12 mouse cellular contexts compared by ENCODE assay signal in the genomic region with DNA sequence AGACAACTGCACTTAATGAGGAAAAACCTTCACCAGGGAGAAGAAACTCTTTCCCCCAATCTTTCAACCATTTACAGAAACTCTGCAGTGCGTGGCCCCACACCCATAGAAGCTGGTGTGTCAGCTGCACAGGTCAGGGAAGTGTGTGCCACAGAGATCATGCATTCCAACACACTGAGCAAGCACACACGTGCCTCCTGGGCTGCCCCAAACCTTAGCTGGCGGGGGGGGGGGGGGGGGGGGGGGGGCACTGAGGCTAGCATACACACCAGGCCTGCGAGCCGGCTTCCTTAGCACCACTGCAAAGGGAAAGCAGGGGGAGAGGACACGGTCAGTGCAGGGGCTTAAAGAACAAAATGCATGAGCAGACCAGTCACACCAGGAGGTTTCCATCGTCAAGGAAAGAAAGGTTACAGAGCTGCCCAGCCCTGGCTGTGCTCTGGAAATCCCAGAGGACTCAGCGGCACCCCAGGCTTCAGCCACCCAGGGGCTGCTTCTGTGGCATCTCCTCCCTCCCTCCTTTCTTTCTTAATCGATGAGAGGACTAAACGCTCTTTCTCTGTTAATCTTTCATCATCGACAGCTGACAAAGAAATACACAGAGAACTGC. TPM values are rescaled to one million over a fixed set of nuclear protein-coding genes. Genes with fewer than 3 reads are reported as not detected.
DNase-seq lines count a peak whose midpoint lies in the region; ATAC-seq lines count a peak whose summit lies in the region.
"Had no signal": no experiment of that assay in that cellular context is flagged by ENCODE, and none has a peak within 500 bp of the region (broad histone marks: within the 10 kb centered on the region; RNA-seq: fewer than 3 reads in every experiment).

No protein-coding gene starts in this region.

- no peak overlapping the region for H3K27ac ChIP-seq in embryonic facial prominence, embryonic 11.5 days (replicated peaks; ENCODE audit: low read depth, low read length)
- no peak overlapping the region for H3K27ac ChIP-seq in midbrain, embryonic 16.5 days (ENCODE audit: low read length)
- H3K27ac ChIP-seq: gastrocnemius, adult 2 months had no signal

- H3K4me2 ChIP-seq in embryonic facial prominence, embryonic 11.5 days (ENCODE audit: low read depth, low read length) = no peak overlapping the region
- peak overlapping the region; percentile 35; the same call in 1 of the 2 replicates for H3K4me2 ChIP-seq in midbrain, embryonic 16.5 days (ENCODE audit: low read length)

- ATAC-seq in embryonic facial prominence, embryonic 11.5 days (replicated peaks; ENCODE audit: insufficient number of reproducible peaks, low FRiP score, low TSS enrichment, low read depth) = no peak
- peak; percentile 37; the same call in 1 of the 2 replicates for ATAC-seq in midbrain, embryonic 16.5 days

- H3K4me3 ChIP-seq in embryonic facial prominence, embryonic 11.5 days (ENCODE audit: low read depth, low read length) = no peak overlapping the region
- no peak overlapping the region for H3K4me3 ChIP-seq in midbrain, embryonic 16.5 days (ENCODE audit: low read depth, low read length)
- H3K4me3 ChIP-seq: gastrocnemius, adult 2 months had no signal

- intact Hi-C loops in heart, postnatal 10 days (cut with DNase I) = no loop called here
- intact Hi-C loops in left cerebral cortex, postnatal 14 days (cut with DNase I) = no loop called here

- WGBS in embryonic facial prominence, embryonic 11.5 days = 14% methylated on average over 8 of the region's 11 CpGs
- 9% methylated on average over 11 of the region's 11 CpGs for WGBS in midbrain, embryonic 16.5 days

- no peak overlapping the region for H3K9ac ChIP-seq in embryonic facial prominence, embryonic 11.5 days (replicated peaks; ENCODE audit: low read length)
- H3K9ac ChIP-seq in midbrain, embryonic 16.5 days (ENCODE audit: low read depth, low read length) = peak overlapping the region; percentile 48; the same call in 1 of the 2 replicates

- H3K4me1 ChIP-seq in embryonic facial prominence, embryonic 11.5 days (ENCODE audit: control insufficient read depth, insufficient read depth, low read length) = no peaks in the 10 kb centered on the region
- peaks cover 7% of the 10 kb centered on the region; the same call in 1 of the 2 replicates for H3K4me1 ChIP-seq in midbrain, embryonic 16.5 days (ENCODE audit: control insufficient read depth, insufficient read depth, low read length)

- H3K36me3 ChIP-seq in embryonic facial prominence, embryonic 11.5 days (replicated peaks; ENCODE audit: control insufficient read depth, insufficient read depth, low read depth, low read length) = no peaks in the 10 kb centered on the region
- H3K36me3 ChIP-seq in midbrain, embryonic 16.5 days (ENCODE audit: control insufficient read depth, insufficient read depth, low read length) = no peaks in the 10 kb centered on the region

- no peaks in the 10 kb centered on the region for H3K27me3 ChIP-seq in embryonic facial prominence, embryonic 11.5 days (ENCODE audit: control insufficient read depth, insufficient read depth, low read length)
- no peaks in the 10 kb centered on the region for H3K27me3 ChIP-seq in midbrain, embryonic 16.5 days (ENCODE audit: control insufficient read depth, insufficient read depth, low read depth, low read length)

- peak; percentile 14 to 52 for DNase-seq in kidney, postnatal 4 days
- no peak for DNase-seq in kidney, adult 18-20 months
- DNase-seq in embryonic facial prominence, embryonic 11.5 days (ENCODE audit: low spot score) = peak; percentile 12
- peak; percentile 35 to 36 for DNase-seq in heart, postnatal 10 days
- no peak for DNase-seq in c-Kit-positive CD71-positive TER-119-positive erythroid progenitor cells, embryonic 14.5 days (ENCODE audit: low spot score)
- DNase-seq in left cerebral cortex, postnatal 14 days (ENCODE audit: low spot score in 2 of 2) = no peak
- no peak for DNase-seq in gastrocnemius, adult 8-10 months (ENCODE audit: low spot score in 2 of 2)
- DNase-seq: cerebellum, adult 9-10 months; gastrocnemius, adult 2 months; layer of hippocampus, postnatal 36 days; thymus, postnatal 25 days had no signal

- H3K9me3 ChIP-seq in embryonic facial prominence, embryonic 11.5 days (replicated peaks; ENCODE audit: control insufficient read depth, low read length) = no peaks in the 10 kb centered on the region
- H3K9me3 ChIP-seq in midbrain, embryonic 16.5 days (replicated peaks; ENCODE audit: control insufficient read depth, low read length, poor library complexity, severe bottlenecking) = no peaks in the 10 kb centered on the region

RNA-seq across cellular contexts. Expression of gene Igf2bp2, which starts 11.3 kb away (rescaled TPM):
- 144 and 149 TPM in 2 replicates for polyA plus RNA-seq in embryonic facial prominence, embryonic 11.5 days (2014; fragmentation: Nextera tagmentation; extraction: Ambion mirVana)
- total RNA-seq in heart, postnatal 10 days (2021) = 10 to 100 TPM; 11.6 to 20.0 TPM
- 9.7 and 13.0 TPM in 2 replicates for polyA plus RNA-seq in midbrain, embryonic 16.5 days (2015; fragmentation: Nextera tagmentation; extraction: Ambion mirVana)
- 1 to 10 TPM; 1.8 to 3.6 TPM for total RNA-seq in left cerebral cortex, postnatal 14 days (2021)
- 1 to 10 TPM in 2 of 4 experiments, under 1 TPM in 2; 0.53 to 1.4 (median 1.2) TPM for total RNA-seq in gastrocnemius, adult 8-10 months (2022)

Comparison
In these comparisons a context has a peak if more than half of its experiments do, and no peak if none do; other contexts are left out.
1. DNase-seq: peak in kidney, postnatal 4 days (2 of 2), embryonic facial prominence, embryonic 11.5 days (single experiment) and heart, postnatal 10 days (2 of 2); none in kidney, adult 18-20 months (single experiment), c-Kit-positive CD71-positive TER-119-positive erythroid progenitor cells, embryonic 14.5 days (single experiment), left cerebral cortex, postnatal 14 days (0 of 2) and gastrocnemius, adult 8-10 months (0 of 2).